Mouse (Mus musculus) 416B (cell line): ENCODE data around the gene Gli3.

Experiments
- DNase-seq: peaks from one replicate; pipeline ENCODE4 v3.0.0; 2011; ENCODE audit warnings: low read depth

Gene Gli3

DNA sequence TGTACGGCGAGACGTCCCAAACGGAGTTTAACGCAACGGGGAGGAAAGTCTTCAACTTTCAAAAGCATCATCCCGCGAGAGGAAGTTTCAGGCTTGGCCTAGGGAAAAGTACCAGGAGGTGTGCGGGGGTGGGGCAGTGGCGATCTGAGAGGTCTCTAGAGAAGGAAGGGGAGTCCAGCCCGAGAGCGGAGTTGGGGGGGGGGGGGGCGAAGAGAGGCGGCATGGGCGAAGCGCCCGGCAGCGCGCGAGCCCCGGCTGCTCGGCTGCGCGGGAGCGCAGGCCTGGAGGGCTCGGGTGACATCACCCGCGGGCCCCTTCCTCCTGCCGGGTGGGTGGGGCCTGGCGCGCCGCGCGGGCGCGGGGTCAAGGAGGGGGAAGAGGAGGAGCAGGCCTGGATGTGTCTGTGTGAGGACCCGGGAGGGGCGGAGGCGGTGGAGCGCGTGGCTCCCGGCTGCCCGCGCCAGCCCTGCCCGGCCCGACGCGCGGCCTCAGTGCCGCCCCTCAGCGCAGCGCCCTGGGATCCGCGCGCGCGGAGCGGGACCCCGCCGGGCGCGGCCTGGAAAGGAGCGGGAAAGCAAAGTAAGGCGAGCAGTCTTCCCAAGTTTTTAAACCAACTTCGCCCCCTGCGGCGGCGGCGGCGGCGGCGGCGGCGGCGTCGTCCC lies at the start of gene Gli3:
Gene Gli3 (plus strand): TSS at position 406 of the 662 bp plus-strand sequence.
- no peak for DNase-seq

GRCm38 (mm10) chr13:15421182-15421750 lies 41.8 kb upstream of the Gli3 start:
- DNase-seq, result no peak

DNA sequence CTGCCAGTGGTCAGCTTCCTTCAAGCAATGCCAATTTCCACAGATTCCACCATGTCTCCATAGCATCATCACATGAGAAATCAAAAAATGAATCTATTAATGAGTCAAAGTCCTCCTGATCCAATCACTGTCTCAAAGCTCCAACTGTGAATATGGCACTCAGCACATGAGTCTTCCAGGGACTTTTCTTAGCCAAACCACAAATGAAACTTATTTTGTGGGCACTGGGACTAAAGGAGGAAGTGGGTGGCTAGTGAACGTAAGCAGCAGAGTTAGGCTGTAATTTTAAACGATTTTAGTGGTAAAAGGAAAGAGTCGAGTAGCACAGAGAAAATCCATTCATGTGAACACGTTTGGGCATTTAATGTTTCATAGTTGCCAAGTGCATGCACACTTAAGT lies 21.0 kb upstream of the Gli3 start:
- peak; percentile 0 for DNase-seq

GRCm38 (mm10) chr13:15444312-15444711 lies 18.7 kb upstream of the Gli3 start:
- DNase-seq, result no peak

DNA sequence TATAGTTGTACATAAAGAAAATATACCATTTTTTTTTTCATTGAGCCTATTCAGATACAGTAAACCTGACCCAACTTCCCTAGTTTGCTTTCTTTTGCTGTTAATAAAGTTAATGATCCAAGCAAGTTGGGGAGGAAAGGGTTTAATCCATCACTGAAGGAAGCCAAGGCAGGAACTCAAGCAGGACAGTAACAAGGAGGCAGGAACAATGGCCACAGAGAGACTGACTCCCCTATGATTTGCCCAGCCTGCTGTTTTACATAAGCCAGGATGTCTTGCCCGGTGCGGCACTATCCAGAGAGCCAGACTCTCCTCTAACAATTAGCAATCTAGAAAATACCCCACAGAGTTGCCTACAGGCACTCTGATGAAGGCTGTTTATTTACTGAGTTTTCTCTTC lies 17.4 kb upstream of the Gli3 start:
- DNase-seq, result no peak

GRCm38 (mm10) chr13:15446004-15446403 lies 17.0 kb upstream of the Gli3 start:
- no peak for DNase-seq

DNA sequence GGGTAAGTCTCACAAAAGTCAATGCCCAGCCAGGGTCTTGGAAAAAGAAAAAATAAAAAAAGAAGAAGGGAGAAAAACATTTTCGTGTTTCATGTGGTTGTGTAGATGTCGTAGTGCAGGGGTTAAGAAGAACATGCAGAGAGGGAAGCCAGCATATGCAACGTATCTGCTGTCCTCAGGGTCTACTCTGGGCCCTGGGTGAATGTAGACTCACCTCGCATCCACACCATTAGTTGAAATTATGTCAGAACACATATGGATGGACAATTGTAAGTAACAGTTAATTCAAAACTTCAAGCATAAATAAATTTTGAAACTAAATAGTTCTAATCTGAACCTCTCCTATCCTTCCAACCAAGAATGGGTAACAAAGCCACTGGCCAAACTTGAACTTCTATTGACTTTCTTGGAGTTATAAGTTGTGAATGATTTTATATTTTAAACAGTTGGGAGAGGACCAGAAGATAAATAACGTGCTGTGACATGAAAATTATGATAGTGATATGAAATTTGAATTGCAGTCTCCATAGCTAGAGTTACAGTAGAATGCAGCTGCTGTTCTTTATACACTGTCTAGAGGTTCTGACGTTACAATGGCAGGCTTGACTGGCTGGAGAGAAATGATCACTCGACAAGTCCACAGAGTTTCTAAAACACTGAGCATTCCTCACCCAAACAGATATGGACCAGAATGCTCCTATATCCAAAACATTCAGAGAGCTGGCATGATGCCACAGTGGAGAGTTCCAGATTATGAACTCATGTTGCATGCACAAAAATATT lies 16.1 kb upstream of the Gli3 start:
- no peak for DNase-seq

DNA sequence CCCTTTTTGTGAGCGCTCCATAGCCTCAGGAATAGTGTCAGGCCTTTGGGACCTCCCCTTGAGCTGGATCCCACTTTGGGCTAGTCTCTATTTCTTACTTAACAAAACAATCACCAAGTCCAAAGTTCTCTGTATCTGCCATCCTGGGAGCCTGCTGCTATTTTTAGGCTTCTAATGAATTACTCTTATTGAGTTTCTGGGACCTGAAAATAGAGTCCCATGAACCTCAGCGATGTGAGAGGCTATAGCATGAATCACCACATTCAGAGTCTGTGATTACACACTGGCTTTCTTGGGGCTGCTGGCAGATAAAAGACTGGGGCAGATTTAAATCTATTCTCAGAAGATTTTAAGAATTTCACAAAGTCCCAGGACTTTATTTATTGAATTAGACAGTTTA lies 12.1 kb upstream of the Gli3 start:
- no peak for DNase-seq

- no peak for DNase-seq
These were observed 5.2 kb upstream of the Gli3 start for GRCm38 (mm10) chr13:15457841-15458240.

DNA sequence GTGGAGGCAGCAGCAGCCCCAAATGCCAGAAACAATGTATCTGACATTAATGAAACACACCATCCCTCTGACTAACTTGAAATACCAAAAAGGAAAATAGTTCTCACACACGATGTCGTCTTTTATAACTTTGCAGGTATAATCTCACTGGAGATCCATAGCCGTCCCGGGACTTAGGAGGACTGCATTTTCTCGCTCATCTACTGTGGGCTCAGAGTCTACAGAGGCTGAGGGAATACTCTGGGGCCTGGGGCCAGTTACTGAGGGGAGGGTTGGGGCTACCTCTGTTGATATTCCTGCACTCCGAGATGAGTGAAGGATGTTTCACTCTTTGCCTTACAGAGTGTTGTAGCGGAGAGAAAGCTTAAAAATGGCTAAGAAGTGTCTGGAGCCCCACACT lies 1.1 kb upstream of the Gli3 start:
- no peak for DNase-seq

DNA sequence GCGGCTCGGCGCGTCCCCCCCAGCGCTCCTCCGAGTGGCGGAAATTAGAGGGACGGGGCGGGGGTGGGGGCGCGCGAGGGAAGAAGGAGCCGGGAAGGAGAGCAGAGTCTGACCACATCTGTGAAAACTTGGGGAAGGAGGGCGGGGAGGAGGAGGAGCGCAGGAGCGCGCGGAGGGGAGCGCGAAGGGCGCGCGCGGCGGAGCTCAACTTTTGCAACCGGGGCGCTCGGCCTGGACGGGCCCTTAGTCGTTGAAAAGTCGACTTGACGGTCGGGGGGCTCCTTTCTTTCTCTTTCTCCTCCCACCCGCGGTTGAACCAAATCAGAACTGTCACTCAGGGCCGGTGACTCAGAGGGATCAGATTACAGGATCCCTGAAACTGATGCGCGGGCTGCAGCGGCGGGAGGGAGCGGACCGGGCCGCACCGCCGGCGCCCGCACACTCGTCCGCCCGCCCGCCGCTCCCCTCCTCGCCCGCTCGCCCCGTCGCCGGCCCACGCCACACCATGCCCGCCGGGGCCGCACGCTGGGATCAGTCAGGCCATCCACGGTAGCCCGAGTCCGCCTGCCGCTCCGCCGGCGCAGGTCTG lies 551 bp downstream of the Gli3 start:
- no peak for DNase-seq

GRCm38 (mm10) chr13:15464081-15464526 lies 1.1 kb downstream of the Gli3 start:
- no peak for DNase-seq

DNA sequence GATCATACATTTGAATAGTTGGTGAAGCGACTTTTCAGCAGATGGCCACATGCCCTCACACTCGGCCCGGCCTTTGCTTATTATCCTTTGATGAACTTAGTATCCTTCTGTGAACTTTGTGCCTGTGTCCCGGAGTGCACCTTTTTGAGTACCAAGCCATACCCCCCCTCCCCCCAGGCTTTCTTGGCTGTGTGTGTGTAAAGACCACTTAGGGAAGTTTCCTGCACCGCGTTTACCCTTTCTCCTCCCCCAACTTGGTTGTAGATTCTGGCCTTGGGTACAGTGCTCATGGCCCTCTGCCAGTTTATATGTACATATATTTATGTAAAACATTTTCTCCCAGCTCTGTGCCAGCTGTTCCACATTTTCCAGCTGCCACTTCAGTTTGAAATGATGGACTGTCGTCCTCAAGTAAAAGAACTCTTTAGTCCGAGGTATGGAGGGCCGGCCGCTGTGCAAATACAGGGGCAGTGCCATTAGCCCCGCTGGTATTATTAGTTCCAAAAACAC lies 1.8 kb downstream of the Gli3 start:
- no peak for DNase-seq

- no peak for DNase-seq
These were observed 3.5 kb downstream of the Gli3 start for GRCm38 (mm10) chr13:15466496-15466895.

GRCm38 (mm10) chr13:15467409-15467808 lies 4.4 kb downstream of the Gli3 start:
- no peak for DNase-seq

DNA sequence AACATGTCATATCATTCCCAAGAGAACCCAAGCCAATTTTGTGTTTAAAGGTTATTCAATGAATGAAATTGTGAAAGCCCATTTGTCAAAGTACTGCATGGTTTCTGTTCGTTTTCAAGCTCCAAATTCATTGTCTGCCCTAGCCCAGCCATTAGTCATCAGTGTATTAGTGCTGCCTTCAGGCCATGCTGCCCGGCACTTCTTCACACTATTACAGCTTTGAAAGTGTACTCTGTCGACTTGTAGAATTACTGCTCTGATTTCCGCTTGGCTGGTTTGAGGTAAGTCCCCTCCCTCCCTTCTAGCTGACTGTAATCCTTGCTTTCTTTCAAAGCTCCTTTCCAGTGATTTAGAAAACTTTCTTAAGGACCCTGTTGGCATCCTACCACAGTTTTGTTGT lies 5.4 kb downstream of the Gli3 start:
- no peak for DNase-seq

DNA sequence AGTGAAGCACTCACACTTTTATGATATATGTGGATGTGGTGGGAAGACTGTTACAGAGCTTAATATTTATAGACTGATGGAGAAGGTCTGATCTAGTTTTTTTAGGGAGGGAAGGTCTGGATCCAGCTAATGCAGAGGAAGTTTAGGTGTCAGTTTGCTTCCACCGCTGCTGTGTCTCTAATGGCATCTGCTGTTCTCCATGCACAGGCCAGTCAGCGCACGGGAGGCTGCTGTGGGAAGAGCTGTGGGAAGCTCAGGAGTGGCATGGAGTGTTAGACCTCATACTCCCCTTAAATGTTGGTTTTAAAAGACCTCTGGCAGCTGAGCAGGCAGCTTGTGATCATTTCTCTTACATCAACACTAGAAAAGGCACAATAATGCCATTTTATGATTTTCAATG lies 7.0 kb downstream of the Gli3 start:
- no peak for DNase-seq

DNA sequence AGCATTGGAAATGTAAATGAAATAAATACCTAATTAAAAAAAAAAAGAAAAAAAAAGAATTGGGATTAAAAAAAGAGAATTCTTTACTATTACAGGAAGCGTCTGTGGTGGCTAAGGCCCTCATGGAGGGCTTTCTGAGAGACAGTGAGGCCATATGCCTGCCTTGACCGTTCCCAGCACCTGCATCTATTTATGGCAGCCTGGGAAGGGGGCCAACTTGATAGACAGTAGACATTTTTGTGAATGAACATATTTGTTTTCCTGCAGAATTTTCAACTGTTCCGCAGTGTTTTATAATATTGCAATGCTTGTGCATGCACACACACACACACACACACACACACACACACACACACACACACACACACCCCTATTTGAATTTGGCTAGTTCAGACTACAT lies 9.7 kb downstream of the Gli3 start:
- DNase-seq, result no peak

- DNase-seq, result no peak
These were observed 11.4 kb downstream of the Gli3 start for GRCm38 (mm10) chr13:15474393-15474792.

DNA sequence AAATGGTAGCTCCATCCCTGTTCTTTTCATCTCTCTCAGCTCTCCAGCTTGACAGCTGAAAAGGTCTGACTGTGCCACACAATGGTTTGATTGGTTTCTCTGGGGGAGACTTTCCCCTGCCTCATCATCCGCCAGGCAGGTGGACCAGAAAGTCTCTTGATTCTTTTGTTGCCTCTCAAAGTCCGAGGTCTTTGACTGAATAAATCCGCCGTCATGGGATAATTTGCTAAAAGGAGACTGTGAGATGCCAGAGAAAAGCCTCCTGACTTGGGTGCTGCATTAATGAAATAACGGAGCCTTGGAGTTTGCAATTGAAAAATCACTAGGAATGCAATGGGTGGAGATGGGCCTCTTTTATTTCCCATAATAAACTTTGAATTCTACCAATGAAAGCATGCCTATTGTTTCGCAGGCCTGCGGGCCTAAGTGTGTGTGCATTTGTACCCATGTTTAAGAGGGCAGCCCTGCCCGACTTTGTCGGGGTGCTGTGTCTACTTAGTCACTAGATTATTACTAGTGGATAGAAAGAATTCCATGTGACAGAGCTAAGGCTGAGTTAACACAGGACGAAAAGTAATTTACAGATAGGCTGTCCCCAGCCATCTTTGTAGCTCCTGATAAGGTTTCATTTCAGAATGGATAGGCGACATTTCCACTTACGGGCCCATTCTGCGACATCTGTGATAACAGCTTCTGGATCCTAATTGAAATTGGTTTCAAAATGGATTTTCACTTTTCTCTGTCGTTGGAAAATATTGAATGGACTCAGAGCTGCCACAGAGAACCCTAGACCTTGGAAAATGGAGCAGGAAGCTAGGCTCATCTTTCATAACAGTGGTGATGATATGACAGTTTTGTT lies 23.2 kb downstream of the Gli3 start:
- DNase-seq, result no peak

- no peak for DNase-seq
These were observed 24.3 kb downstream of the Gli3 start for GRCm38 (mm10) chr13:15487334-15487733.

DNA sequence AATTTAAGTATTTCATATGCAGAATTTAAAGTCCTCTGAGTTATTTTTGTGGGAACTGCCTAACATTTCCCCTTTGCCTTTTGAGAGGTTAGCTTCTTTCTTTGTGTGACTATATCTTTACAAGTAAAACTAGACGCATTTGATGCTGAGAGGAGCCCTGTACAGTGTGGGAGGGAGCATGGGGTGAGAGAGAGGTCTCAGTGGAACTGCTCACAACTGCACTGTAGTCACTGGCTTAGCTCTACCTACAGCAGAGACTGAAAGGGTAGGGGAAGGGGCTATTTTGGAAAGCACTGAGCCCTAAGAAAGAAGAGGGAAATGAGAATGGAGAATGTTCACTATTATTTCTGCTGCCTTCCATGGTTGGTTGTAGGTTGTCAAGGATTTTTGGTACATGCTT lies 25.0 kb downstream of the Gli3 start:
- DNase-seq, result no peak
